Mouse (Mus musculus): Measurements from ENCODE around the gene Eri3. TPM values are rescaled to one million over a fixed set of nuclear protein-coding genes. Genes with fewer than 3 reads are reported as not detected.

Eri3 gene
- 266 and 267 TPM in 2 replicates for polyA plus RNA-seq (2015; fragmentation: Nextera tagmentation; extraction: Ambion mirVana)

GRCm38 (mm10) chr4:117550140-117550851, at the start of gene Eri3:
Gene Eri3 (plus strand): TSS chr4:117550365.
- Histone ChIP-seq H3K4me2 (peak within 1 kb of the TSS; percentile 77), H3K27me3 (no peaks in the 10 kb centered on the region), H3K9me3 (no peaks in the 10 kb centered on the region), H3K27ac (replicated peaks) (peak within 1 kb of the TSS; percentile 89), H3K4me1 (replicated peaks) (peaks cover 24% of the 10 kb centered on the region), H3K9ac (peak within 1 kb of the TSS; percentile 92), H3K36me3 (no peaks in the 10 kb centered on the region), H3K4me3 (peak within 1 kb of the TSS; percentile 97)
- 0% methylated on average over 51 of the region's 53 CpGs for WGBS
- peak; percentile 99 for ATAC-seq (ENCODE audit: low FRiP score, low read depth)

GRCm38 (mm10) chr4:117518246-117518645, 31.9 kb upstream of the Eri3 start:
- Histone ChIP-seq H3K4me3 (no peak overlapping the region), H3K27me3 (0 out of 2 replicates have a peak, but pooled peaks cover 8% of the 10 kb centered on the region), H3K9me3 (no peaks in the 10 kb centered on the region), H3K27ac (replicated peaks) (no peak overlapping the region), H3K36me3 (no peaks in the 10 kb centered on the region), H3K9ac (no peak overlapping the region), H3K4me2 (no peak overlapping the region), H3K4me1 (replicated peaks) (no peaks in the 10 kb centered on the region)
- WGBS = 90% methylated on average over 4 of the region's 4 CpGs
- ATAC-seq (ENCODE audit: low FRiP score, low read depth) = no peak

- peaks cover 2% of the 10 kb centered on the region; the same call in 1 of the 2 replicates for H3K27me3 ChIP-seq
- no peak for ATAC-seq (ENCODE audit: low FRiP score, low read depth)
- H3K27ac ChIP-seq (replicated peaks) = no peak overlapping the region
- no peaks in the 10 kb centered on the region for H3K9me3 ChIP-seq
- H3K36me3 ChIP-seq = no peaks in the 10 kb centered on the region
- H3K4me3 ChIP-seq = no peak overlapping the region
- no peaks in the 10 kb centered on the region for H3K4me1 ChIP-seq (replicated peaks)
- no peak overlapping the region for H3K4me2 ChIP-seq
- no peak overlapping the region for H3K9ac ChIP-seq
- WGBS = 77% methylated on average over 2 of the region's 2 CpGs
Measured at GRCm38 (mm10) chr4:117521350-117521749, 28.8 kb upstream of the Eri3 start.

DNA sequence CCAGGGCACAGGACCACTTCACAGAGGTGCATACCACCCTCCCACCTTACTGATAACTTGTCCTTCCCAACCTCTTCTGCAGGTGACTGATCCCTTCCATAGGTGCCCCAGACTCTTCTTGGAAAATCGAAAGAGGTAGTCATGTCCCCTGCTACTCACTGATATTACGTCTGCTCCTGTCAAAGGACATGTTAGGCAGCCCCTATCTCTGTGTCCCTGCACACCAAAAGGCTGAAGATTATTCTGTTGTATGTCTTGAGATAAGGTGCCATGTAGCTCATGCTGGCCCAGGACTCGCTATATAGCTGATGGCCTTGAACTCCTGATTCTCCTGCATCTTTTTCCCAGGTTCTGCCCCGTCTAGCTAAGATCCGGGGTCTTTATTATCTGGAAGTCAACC, 24.2 kb upstream of the Eri3 start:
- Histone ChIP-seq H3K36me3 (no peaks in the 10 kb centered on the region), H3K9me3 (no peaks in the 10 kb centered on the region), H3K4me3 (no peak overlapping the region), H3K27ac (replicated peaks) (no peak overlapping the region), H3K27me3 (peaks cover 9% of the 10 kb centered on the region; the same call in 1 of the 2 replicates), H3K9ac (no peak overlapping the region), H3K4me2 (no peak overlapping the region), H3K4me1 (replicated peaks) (peaks cover 6% of the 10 kb centered on the region; the same call in 1 of the 2 replicates)
- no peak for ATAC-seq (ENCODE audit: low FRiP score, low read depth)
- WGBS = 91% methylated on average over 5 of the region's 5 CpGs

DNA sequence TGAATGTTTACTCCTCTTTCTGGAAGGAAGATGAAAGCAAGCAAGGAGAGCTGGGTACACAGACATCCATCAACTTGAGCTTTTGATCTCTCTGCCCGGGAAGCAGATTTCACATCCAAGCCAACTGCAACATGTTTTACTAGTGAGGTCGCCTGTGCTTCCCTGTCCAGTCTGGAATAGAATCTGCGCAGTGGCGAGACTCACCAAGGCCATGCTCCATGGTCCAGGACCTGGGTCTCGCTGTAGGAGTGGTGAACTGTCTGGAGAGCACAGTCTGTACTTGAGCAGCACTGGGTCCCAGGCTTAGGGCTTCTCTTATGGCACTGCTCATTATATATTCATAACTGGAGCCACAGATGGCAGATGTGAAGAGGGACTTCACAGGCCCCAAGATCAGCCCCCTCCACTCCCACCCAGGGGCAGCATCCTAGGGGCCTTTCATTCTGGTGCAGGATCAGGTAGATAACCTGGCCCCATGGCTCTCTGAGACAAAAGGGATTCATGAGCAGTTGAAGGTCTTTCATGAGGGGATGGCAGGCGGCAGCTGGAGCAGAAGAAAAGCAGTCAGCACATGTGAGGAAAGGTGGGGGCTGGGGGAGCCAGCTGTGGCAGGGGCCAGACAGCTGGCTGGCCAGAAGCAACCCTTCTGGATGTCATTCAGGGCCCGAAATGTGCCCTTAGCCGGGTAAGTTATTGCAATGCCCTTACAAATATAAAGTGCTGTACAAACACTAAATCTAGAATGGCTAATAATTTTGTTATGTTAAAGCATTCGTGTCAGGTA, 22.9 kb upstream of the Eri3 start:
- Histone ChIP-seq H3K4me2 (no peak overlapping the region), H3K9me3 (no peaks in the 10 kb centered on the region), H3K4me1 (replicated peaks) (peaks cover 6% of the 10 kb centered on the region; the same call in 1 of the 2 replicates), H3K27me3 (peaks cover 7% of the 10 kb centered on the region; the same call in 1 of the 2 replicates), H3K9ac (no peak overlapping the region), H3K36me3 (no peaks in the 10 kb centered on the region), H3K4me3 (no peak overlapping the region), H3K27ac (replicated peaks) (no peak overlapping the region)
- 57% methylated on average over 9 of the region's 9 CpGs for WGBS
- no peak for ATAC-seq (ENCODE audit: low FRiP score, low read depth)

DNA sequence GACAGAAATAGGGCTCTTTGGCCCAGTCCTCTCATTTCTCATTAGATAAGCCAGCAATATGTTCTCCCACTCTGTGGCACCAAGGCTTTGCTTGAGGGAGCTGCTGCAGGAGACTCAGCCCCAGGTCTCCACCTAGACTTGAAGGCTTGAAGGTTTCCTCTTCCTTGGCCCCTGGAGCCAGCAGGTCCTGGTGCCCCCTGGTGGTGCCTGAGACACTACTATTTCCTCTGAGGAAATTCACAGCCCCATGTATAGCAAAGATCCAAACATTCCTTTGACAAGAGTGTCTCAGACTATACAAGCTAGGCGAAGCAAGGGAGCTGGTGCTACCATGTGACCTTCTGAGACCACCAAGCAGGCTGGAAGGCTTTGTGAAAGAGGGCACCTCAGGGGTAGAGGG, 22.2 kb upstream of the Eri3 start:
- H3K9ac ChIP-seq = no peak overlapping the region
- no peak for ATAC-seq (ENCODE audit: low FRiP score, low read depth)
- peaks cover 7% of the 10 kb centered on the region; the same call in 1 of the 2 replicates for H3K27me3 ChIP-seq
- H3K4me2 ChIP-seq = no peak overlapping the region
- H3K4me3 ChIP-seq = no peak overlapping the region
- peaks cover 6% of the 10 kb centered on the region; the same call in 1 of the 2 replicates for H3K4me1 ChIP-seq (replicated peaks)
- WGBS = 32% methylated on average over 1 of the region's 1 CpGs
- H3K27ac ChIP-seq (replicated peaks) = no peak overlapping the region
- no peaks in the 10 kb centered on the region for H3K36me3 ChIP-seq
- no peaks in the 10 kb centered on the region for H3K9me3 ChIP-seq

DNA sequence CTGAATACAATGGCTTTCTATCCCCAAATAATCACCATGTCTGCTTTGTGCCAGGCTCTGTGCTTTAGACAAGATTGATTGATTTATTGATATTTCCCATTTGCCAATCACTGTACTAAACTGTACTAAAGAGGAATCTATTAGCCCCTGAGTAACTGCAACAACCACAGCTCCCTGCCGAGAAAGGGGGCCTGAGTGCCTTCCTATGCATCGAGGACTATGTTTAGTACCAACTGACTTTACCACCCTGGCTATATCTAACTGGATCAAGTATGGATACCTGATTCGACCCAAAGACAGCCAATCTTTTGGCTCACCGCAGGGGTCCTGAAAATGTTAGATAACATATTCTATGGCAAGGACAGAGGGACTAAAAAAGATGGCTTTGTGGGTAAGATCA, 20.3 kb upstream of the Eri3 start:
- peaks cover 7% of the 10 kb centered on the region; the same call in 1 of the 2 replicates for H3K27me3 ChIP-seq
- no peak overlapping the region for H3K4me2 ChIP-seq
- no peaks in the 10 kb centered on the region for H3K36me3 ChIP-seq
- no peak for ATAC-seq (ENCODE audit: low FRiP score, low read depth)
- no peak overlapping the region for H3K9ac ChIP-seq
- H3K4me1 ChIP-seq (replicated peaks) = peaks cover 6% of the 10 kb centered on the region; the same call in 1 of the 2 replicates
- no peaks in the 10 kb centered on the region for H3K9me3 ChIP-seq
- no peak overlapping the region for H3K4me3 ChIP-seq
- WGBS = 69% methylated on average over 4 of the region's 4 CpGs
- no peak overlapping the region for H3K27ac ChIP-seq (replicated peaks)

DNA sequence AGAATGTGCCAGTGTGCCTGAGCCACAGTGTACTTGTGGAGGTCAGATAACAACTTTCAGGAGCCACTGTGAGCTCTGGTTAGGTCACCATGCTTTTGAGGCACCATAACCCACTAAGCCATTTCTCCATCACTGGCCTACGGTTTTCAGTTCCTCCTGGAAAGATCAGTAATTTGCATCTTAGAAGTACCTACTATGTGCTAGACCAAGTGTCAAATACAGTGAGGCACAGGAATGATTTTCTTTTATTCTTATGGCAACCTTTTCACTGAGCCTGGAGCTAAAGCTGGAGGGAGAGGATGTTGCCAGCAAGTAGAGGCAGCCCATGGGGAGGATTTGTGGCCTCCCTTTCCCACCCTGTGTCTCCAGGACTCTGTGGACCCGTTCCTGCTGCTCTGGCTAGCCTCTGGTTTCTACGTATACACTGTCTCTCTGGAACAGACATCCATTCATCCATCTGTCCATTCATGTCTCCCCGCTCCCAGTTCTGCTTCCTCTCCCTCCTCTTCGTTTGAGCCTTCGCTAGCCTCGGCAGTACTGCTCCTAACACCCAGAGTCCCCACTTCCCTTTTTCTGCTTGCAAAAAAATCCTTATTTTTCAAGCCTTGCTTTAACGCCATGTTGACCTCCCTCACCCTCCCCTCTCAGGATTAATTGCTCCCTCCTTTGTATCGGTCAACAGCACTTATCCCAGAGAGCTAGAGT, 14.5 kb upstream of the Eri3 start:
- Histone ChIP-seq H3K36me3 (no peaks in the 10 kb centered on the region), H3K4me2 (no peak overlapping the region), H3K27ac (replicated peaks) (no peak overlapping the region), H3K9me3 (no peaks in the 10 kb centered on the region), H3K4me3 (no peak overlapping the region), H3K9ac (no peak overlapping the region), H3K4me1 (replicated peaks) (no peaks in the 10 kb centered on the region), H3K27me3 (no peaks in the 10 kb centered on the region)
- ATAC-seq (ENCODE audit: low FRiP score, low read depth) = no peak
- WGBS = 57% methylated on average over 9 of the region's 9 CpGs

- 89% methylated on average over 7 of the region's 7 CpGs for WGBS
- Histone ChIP-seq H3K27me3 (no peaks in the 10 kb centered on the region), H3K4me1 (replicated peaks) (no peaks in the 10 kb centered on the region), H3K27ac (replicated peaks) (no peak overlapping the region), H3K36me3 (no peaks in the 10 kb centered on the region), H3K9me3 (no peaks in the 10 kb centered on the region), H3K4me3 (no peak overlapping the region), H3K4me2 (no peak overlapping the region), H3K9ac (no peak overlapping the region)
- no peak for ATAC-seq (ENCODE audit: low FRiP score, low read depth)
Measured at GRCm38 (mm10) chr4:117537002-117537401, 13.2 kb upstream of the Eri3 start.

DNA sequence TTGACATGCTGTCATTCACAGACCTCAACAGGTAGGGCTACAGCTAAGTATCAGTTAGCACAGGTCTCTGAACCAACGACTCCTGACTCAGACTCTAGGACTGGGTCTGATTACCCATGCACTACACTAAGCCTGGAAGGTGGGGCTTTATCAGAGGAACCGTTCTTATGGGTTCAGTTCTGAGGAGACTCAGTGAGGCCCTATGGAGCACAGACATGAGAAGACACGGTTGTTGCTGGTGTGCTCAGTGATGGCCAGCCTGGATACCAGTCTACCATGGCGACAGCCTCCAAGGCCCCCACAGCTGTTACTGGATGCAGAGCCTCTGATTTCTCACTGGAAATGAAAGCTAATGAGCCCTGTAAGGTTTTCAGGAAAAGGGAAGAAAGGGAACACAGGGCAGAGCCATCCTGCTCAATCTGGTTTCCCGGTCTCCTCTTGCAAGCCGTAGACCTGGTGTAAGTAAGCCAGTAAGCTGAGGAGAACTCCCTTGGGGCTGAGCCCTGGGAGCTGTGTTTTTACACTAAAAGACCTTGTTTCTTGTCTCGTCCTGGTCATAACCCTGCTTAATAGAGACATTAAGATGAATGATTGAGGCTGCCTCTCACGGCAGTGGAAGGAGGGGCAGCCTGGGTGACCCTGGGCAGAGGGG, 10.7 kb upstream of the Eri3 start:
- Histone ChIP-seq H3K4me3 (no peak overlapping the region), H3K4me1 (replicated peaks) (no peaks in the 10 kb centered on the region), H3K36me3 (no peaks in the 10 kb centered on the region), H3K9ac (no peak overlapping the region), H3K27me3 (no peaks in the 10 kb centered on the region), H3K9me3 (no peaks in the 10 kb centered on the region), H3K4me2 (no peak overlapping the region), H3K27ac (replicated peaks) (no peak overlapping the region)
- WGBS = 63% methylated on average over 8 of the region's 8 CpGs
- ATAC-seq (ENCODE audit: low FRiP score, low read depth) = peak; percentile 15; the same call in 1 of the 2 replicates

GRCm38 (mm10) chr4:117540571-117540970, 9.6 kb upstream of the Eri3 start:
- ATAC-seq (ENCODE audit: low FRiP score, low read depth) = no peak
- 67% methylated on average over 5 of the region's 5 CpGs for WGBS
- no peak overlapping the region for H3K27ac ChIP-seq (replicated peaks)
- H3K4me1 ChIP-seq (replicated peaks) = no peaks in the 10 kb centered on the region
- no peaks in the 10 kb centered on the region for H3K36me3 ChIP-seq
- no peaks in the 10 kb centered on the region for H3K27me3 ChIP-seq
- no peak overlapping the region for H3K4me3 ChIP-seq
- no peak overlapping the region for H3K9ac ChIP-seq
- no peaks in the 10 kb centered on the region for H3K9me3 ChIP-seq
- H3K4me2 ChIP-seq = no peak overlapping the region
